8 mouse cellular contexts compared by ENCODE assay signal in genomic region chr17:70974065-70974464, GRCm38 (mm10). TPM values are rescaled to one million over a fixed set of nuclear protein-coding genes. Genes with fewer than 3 reads are reported as not detected.
DNase-seq lines count a peak whose midpoint lies in the region; ATAC-seq and TF ChIP-seq lines count a peak whose summit lies in the region.
"Not testable (repeated sequence)": the region's sequence is repeated elsewhere in the genome, so short reads cannot be mapped to it uniquely, and the experiment has no call there.

No protein-coding gene starts in this region.

- not testable (repeated sequence) for H3K4me3 ChIP-seq in G1E (ENCODE audit: low read depth, low read length); heart, embryonic 16.5 days (ENCODE audit: low read length); lung, postnatal 0 days (ENCODE audit: low read depth, low read length)

- not testable (repeated sequence) for H3K4me2 ChIP-seq in heart, embryonic 16.5 days (ENCODE audit: low read depth, low read length); lung, postnatal 0 days (replicated peaks; ENCODE audit: low read depth, low read length)

- H3K36me3 ChIP-seq in G1E (replicated peaks) = peaks cover 49% of the 10 kb centered on the region
- H3K36me3 ChIP-seq in heart, embryonic 16.5 days (ENCODE audit: control insufficient read depth, insufficient read depth) = not testable (repeated sequence)
- 0 out of 2 replicates have a peak, but pooled peaks cover 17% of the 10 kb centered on the region for H3K36me3 ChIP-seq in lung, postnatal 0 days (ENCODE audit: insufficient read depth, low read length)

- H3K4me1 ChIP-seq in G1E (ENCODE audit: insufficient read depth, low read depth, low read length); heart, embryonic 16.5 days (ENCODE audit: control insufficient read depth, insufficient read depth, low read length); lung, postnatal 0 days (ENCODE audit: insufficient read depth, low read depth, low read length): not testable (repeated sequence)

- not testable (repeated sequence) for H3K27ac ChIP-seq in heart, embryonic 16.5 days (ENCODE audit: low read length); lung, postnatal 0 days (ENCODE audit: low read length)

- TF ChIP-seq CTCF in G1E (IDR thresholded peaks at IDR 0.05; ENCODE audit: low read depth, low read length); lung, postnatal 0 days (IDR thresholded peaks at IDR 0.05): not testable (repeated sequence)

- H3K27me3 ChIP-seq in G1E (ENCODE audit: insufficient read depth, low read length); lung, postnatal 0 days (replicated peaks; ENCODE audit: insufficient read depth, low read length): not testable (repeated sequence)
- H3K27me3 ChIP-seq in heart, embryonic 16.5 days (ENCODE audit: control insufficient read depth, insufficient read depth, low read length) = peaks cover 18% of the 10 kb centered on the region

- H3K9ac ChIP-seq in heart, embryonic 16.5 days (ENCODE audit: low read length); lung, postnatal 0 days (replicated peaks; ENCODE audit: low read depth): not testable (repeated sequence)

- TF ChIP-seq EP300 in lung, postnatal 0 days (IDR thresholded peaks at IDR 0.05) = not testable (repeated sequence)

- DNase-seq in B cell, adult 2 months = peak; percentile 79 to 82
- not testable (repeated sequence) for DNase-seq in G1E (ENCODE audit: low spot score)
- DNase-seq in adrenal gland, adult 2 months = peak; percentile 1
- peak; percentile 8 for DNase-seq in lung, postnatal 0 days (ENCODE audit: low spot score)
- DNase-seq in natural killer cell, adult 2 months (ENCODE audit: low spot score in 2 of 2) = peak; percentile 60 to 72
- DNase-seq in thymus, postnatal 0 days (ENCODE audit: low spot score) = peak; percentile 72
- peak; percentile 53 for DNase-seq in thymus, postnatal 4 days

- H3K9me3 ChIP-seq in G1E (replicated peaks); heart, embryonic 16.5 days (replicated peaks; ENCODE audit: control insufficient read depth, low read length); lung, postnatal 0 days (ENCODE audit: low read length): not testable (repeated sequence)

- ATAC-seq in G1E (ENCODE audit: extremely low read depth, insufficient number of reproducible peaks, low FRiP score, poor library complexity, severe bottlenecking) = peak; percentile 51; the same call in 1 of the 2 replicates
- ATAC-seq in heart, embryonic 16.5 days (replicated peaks; ENCODE audit: extremely low read depth, insufficient read depth, low FRiP score) = 0 out of 2 replicates have a peak, but pooled peaks have one; percentile 21
- ATAC-seq in lung, postnatal 0 days = not testable (repeated sequence)

- WGBS in heart, embryonic 16.5 days = 89% methylated on average over 14 of the region's 14 CpGs
- 81% methylated on average over 14 of the region's 14 CpGs for WGBS in lung, postnatal 0 days

RNA-seq across cellular contexts. Expression of gene Myom1, which starts 28.4 kb away (rescaled TPM):
- total RNA-seq in G1E (2014; fragmentation: Nextera tagmentation) (1.2 and 1.6 TPM in 2 replicates), G1E (2017) (0.71 and 1.0 TPM in 2 replicates)
- polyA plus RNA-seq in G1E (2012) = 0.11 and 0.25 TPM in 2 replicates
- total RNA-seq in adrenal gland, adult 2 months (2021) = 1 to 10 TPM; 1.8 to 2.0 TPM
- 0.32 and 0.89 TPM in 2 replicates for polyA plus RNA-seq in adrenal gland, adult 2 months (2012; rRNA removed)
- 216 and 224 TPM in 2 replicates for polyA plus RNA-seq in heart, embryonic 16.5 days (2015; fragmentation: Nextera tagmentation; extraction: Ambion mirVana)
- polyA plus RNA-seq in lung, postnatal 0 days (2015; fragmentation: Nextera tagmentation; extraction: Ambion mirVana) = 9.2 and 12.7 TPM in 2 replicates
- polyA plus RNA-seq in thymus, postnatal 0 days (2015; fragmentation: Nextera tagmentation; extraction: Ambion mirVana) = 1.2 and 1.4 TPM in 2 replicates

RNA-seq across cellular contexts. Expression of gene Myl12a, which starts 28.6 kb away (rescaled TPM):
- total RNA-seq in G1E (2014; fragmentation: Nextera tagmentation) (145 and 148 TPM in 2 replicates), G1E (2017) (222 and 225 TPM in 2 replicates)
- 52.1 and 76.2 TPM in 2 replicates for polyA plus RNA-seq in G1E (2012)
- total RNA-seq in adrenal gland, adult 2 months (2021) = 100 to 1,000 TPM; 281 to 315 TPM
- polyA plus RNA-seq in adrenal gland, adult 2 months (2012; rRNA removed) = 45.7 and 49.1 TPM in 2 replicates
- polyA plus RNA-seq in heart, embryonic 16.5 days (2015; fragmentation: Nextera tagmentation; extraction: Ambion mirVana) = 666 and 686 TPM in 2 replicates
- 1,283 and 1,300 TPM in 2 replicates for polyA plus RNA-seq in lung, postnatal 0 days (2015; fragmentation: Nextera tagmentation; extraction: Ambion mirVana)
- polyA plus RNA-seq in thymus, postnatal 0 days (2015; fragmentation: Nextera tagmentation; extraction: Ambion mirVana) = 587 and 594 TPM in 2 replicates

Comparison
In these comparisons a context has a peak if more than half of its experiments do, and no peak if none do; other contexts are left out.
1. RNA of gene Myom1, which starts 28.4 kb away (polyA plus RNA-seq): 216 to 224 TPM in heart, embryonic 16.5 days; 9.2 to 12.7 TPM in lung, postnatal 0 days, 1.2 to 1.4 TPM in thymus, postnatal 0 days, 0.32 to 0.89 TPM in adrenal gland, adult 2 months and 0.11 to 0.25 TPM in G1E; every median in the first group is over 10 times any median in the second.